Mouse (Mus musculus) spleen, adult 2 months (tissue): Measurements from ENCODE around the gene Rrp1b. TPM values are rescaled to one million over a fixed set of nuclear protein-coding genes. Genes with fewer than 3 reads are reported as not detected.
A peak's percentile ranks its signal among the peaks of the same experiment; 100 is the strongest.
"Not testable (repeated sequence)": the region's sequence is repeated elsewhere in the genome, so short reads cannot be mapped to it uniquely, and the experiment has no call there.

Experiments used
- DNase-seq, 2 experiments: peaks; one replicate each; pipeline versions ENCODE4 v3.0.0 to v3.0.0-alpha.2; 2012 to 2021; ENCODE audit warnings: low spot score in 2 of 2, low read depth in 1 of 2
- H3K27ac ChIP-seq: fragments of 200-500 bp; 2 replicates; pipeline ENCODE4 v1.5.1; 2012; ENCODE audit warnings: low read length, inconsistent platforms; ENCODE audit not compliant: insufficient read depth
- H3K27me3 ChIP-seq: fragments of 200-500 bp; 2 replicates; pipeline ENCODE4 v1.6.1; 2012; ENCODE audit warnings: mild to moderate bottlenecking, moderate library complexity, low read length, inconsistent platforms; ENCODE audit not compliant: control insufficient read depth, insufficient read depth
- H3K36me3 ChIP-seq: fragments of 200-500 bp; 2 replicates; pipeline ENCODE4 v1.6.1; 2012; ENCODE audit warnings: mild to moderate bottlenecking, low read length, inconsistent platforms; ENCODE audit not compliant: control insufficient read depth, insufficient read depth
- H3K4me1 ChIP-seq: fragments of 200-500 bp; 2 replicates; pipeline ENCODE4 v1.6.1; 2011; ENCODE audit warnings: inconsistent platforms; ENCODE audit not compliant: control insufficient read depth, insufficient read depth, insufficient read length
- H3K4me3 ChIP-seq: fragments of 200-500 bp; 2 replicates; pipeline ENCODE4 v1.5.1; 2011; ENCODE audit warnings: mild to moderate bottlenecking, inconsistent platforms; ENCODE audit not compliant: insufficient read depth, insufficient read length; ENCODE audit errors: extremely low read depth
- CTCF ChIP-seq: fragments of 200-500 bp; IDR thresholded peaks from 2 replicates; pipeline ENCODE4 v1.5.1; 2011; ENCODE audit warnings: mild to moderate bottlenecking, inconsistent platforms; ENCODE audit not compliant: insufficient read depth, insufficient read length, insufficient replicate concordance; ENCODE audit errors: extremely low read depth
- POLR2A ChIP-seq: fragments of 200-500 bp; IDR thresholded peaks from 2 replicates; pipeline ENCODE4 v1.6.1; 2011; ENCODE audit warnings: low read depth, low read length, inconsistent platforms
- WGBS: fragments of 180-500 bp; shearing (Covaris S2); methylation state at CpG from one replicate; pipeline ENCODE4 v1.1.7; 2018; 5-methylcytosine and 5-hydroxymethylcytosine counted together
- polyA plus RNA-seq: library from polyadenylated mRNA; depleted of rRNA; stranded (reverse); fragments of >200 nt; gene quantifications from 2 replicates; pipeline ENCODE4 v1.2.3, GENCODE M21; 2012

Gene Rrp1b
- polyA plus RNA-seq, 1 experiment = 9.4 TPM

DNA sequence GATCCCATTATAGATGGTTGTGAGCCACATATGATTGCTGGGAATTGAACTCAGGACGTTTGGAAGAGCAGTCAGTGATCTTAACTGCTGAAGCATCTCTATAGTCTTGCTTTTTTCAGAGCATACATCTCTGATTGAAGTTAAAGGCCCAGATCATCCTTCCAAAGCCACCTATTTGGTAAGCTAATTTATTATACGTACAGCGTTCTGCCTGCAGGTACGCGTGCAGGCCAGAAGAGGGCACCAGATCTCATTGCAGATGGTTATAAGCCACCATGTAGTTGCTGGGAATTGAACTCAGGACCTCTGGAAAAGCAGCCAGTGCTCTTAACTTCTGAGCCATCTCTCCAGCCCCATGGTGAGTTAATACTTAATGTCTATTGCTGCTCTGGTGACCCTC lies 57.0 kb downstream of the Rrp1b start:
- Histone ChIP-seq H3K27ac (no peak overlapping the region), H3K27me3 (no peaks in the 10 kb centered on the region), H3K4me3 (no peak overlapping the region), H3K4me1 (peaks cover 4% of the 10 kb centered on the region; the same call in 1 of the 2 replicates), H3K36me3 (no peaks in the 10 kb centered on the region)
- 89% methylated on average over 5 of the region's 5 CpGs for WGBS
- TF ChIP-seq CTCF = no peak
- TF ChIP-seq POLR2A = no peak
- no peak for DNase-seq

DNA sequence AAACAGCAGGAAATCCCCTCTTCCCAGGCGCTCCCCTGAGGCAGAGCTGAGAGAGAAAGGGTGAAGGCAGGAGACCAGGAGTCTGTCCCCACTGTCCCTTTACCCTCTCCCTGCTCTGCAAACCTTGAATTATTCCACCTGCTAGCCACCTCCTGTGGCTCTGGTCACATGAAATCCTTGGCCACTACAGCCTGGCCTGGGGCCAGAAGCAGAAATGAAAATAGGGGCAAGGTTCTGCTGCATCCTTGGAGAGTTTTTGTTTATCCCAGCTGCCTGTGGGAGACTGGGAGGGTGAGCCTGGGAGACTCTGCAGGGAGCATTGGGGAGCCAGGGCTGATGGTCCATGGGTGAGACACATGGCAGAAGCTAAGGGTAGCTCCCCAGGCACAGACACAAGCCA lies 61.8 kb downstream of the Rrp1b start:
- 52% methylated on average over 1 of the region's 1 CpGs for WGBS
- DNase-seq = no peak
- Histone ChIP-seq H3K27ac (no peak overlapping the region), H3K4me3 (no peak overlapping the region), H3K36me3 (no peaks in the 10 kb centered on the region), H3K4me1 (peaks cover 6% of the 10 kb centered on the region), H3K27me3 (peaks cover 6% of the 10 kb centered on the region; the same call in 1 of the 2 replicates)
- TF ChIP-seq POLR2A (no peak), CTCF (no peak)

DNA sequence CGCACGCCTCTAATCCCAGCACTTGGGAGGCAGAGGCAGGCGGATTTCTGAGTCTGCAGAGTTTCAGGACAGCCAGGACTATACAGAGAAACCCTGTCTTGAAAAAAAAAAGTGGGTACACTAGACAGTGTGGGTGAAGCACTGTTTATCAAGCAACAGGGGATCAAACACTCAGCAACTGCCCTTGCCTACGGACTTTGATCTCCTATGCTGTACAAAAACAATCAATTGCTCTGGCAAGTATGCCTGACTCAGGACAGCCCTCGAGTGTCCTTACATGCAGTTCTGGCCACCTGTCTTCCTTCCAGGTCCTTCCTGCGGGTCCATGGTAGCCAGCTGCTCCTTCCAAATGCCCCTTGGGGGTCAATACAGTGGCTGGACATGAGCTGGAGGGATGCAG lies 63.0 kb downstream of the Rrp1b start:
- DNase-seq, H3K27ac ChIP-seq, H3K4me3 ChIP-seq, H3K27me3 ChIP-seq, H3K36me3 ChIP-seq, H3K4me1 ChIP-seq: not testable (repeated sequence)
- WGBS = 90% methylated on average over 6 of the region's 6 CpGs

DNA sequence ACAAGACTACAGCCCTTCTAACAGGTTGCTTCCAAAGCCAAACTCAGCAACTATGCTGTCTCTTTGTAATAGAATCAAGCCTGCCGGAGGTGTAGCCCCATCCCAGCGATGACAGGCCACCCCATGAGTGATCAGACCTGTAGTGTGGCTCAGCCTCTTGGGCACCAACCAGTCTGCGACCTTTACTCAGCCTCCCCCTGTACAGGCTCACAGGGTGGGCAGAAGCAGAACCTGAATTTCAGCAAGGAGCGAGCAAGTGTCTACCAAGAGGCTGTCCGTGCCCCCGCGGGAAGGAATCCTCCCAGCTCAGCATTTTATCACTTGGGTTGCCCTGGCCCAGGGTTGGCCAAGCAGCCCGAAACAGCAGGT lies 63.7 kb downstream of the Rrp1b start:
- TF ChIP-seq CTCF (no peak), POLR2A (no peak)
- peaks cover 6% of the 10 kb centered on the region; the same call in 1 of the 2 replicates for H3K27me3 ChIP-seq
- DNase-seq = no peak
- no peak overlapping the region for H3K27ac ChIP-seq
- 58% methylated on average over 8 of the region's 8 CpGs for WGBS
- no peak overlapping the region for H3K4me3 ChIP-seq
- H3K36me3 ChIP-seq = no peaks in the 10 kb centered on the region
- H3K4me1 ChIP-seq = peaks cover 6% of the 10 kb centered on the region

DNA sequence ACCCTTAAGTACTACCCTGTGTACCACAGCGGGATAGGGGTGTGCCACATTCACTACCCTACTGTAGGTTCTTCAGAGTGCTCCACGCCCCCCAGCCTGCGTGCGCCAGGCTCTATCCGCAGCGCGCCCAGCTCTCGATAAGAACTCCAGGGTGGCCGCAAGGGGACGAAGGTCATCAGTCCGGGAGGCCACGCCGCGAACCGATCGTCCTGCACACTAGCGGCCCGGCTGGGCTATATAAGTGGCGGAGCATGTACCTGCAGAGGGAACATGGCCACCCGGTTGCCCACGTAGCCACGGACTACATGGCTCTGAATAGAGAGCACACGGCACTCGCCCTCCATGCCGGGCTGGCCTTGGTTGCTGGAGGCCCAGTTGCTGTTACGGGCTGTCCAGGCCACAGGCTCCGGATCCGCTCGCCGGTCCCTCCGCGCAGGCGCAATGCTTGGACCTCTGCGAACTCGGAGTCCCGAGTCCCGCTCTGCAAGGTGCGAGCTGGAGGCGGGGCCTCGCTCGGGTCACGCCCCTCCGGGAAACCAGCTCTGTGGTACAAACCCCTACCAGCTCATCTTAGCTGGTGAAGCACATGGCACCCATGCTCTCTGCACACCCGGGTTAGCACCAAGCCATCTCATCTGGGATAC lies 64.2 kb downstream of the Rrp1b start:
- TF ChIP-seq POLR2A (no peak), CTCF (no peak)
- Histone ChIP-seq H3K27me3 (peaks cover 6% of the 10 kb centered on the region; the same call in 1 of the 2 replicates), H3K36me3 (no peaks in the 10 kb centered on the region), H3K4me1 (peaks cover 6% of the 10 kb centered on the region), H3K4me3 (peak overlapping the region; percentile 48; the same call in 1 of the 2 replicates), H3K27ac (no peak overlapping the region)
- WGBS = 6% methylated on average over 44 of the region's 44 CpGs
- peak in 1 of 2 experiments; percentile 38 for DNase-seq

DNA sequence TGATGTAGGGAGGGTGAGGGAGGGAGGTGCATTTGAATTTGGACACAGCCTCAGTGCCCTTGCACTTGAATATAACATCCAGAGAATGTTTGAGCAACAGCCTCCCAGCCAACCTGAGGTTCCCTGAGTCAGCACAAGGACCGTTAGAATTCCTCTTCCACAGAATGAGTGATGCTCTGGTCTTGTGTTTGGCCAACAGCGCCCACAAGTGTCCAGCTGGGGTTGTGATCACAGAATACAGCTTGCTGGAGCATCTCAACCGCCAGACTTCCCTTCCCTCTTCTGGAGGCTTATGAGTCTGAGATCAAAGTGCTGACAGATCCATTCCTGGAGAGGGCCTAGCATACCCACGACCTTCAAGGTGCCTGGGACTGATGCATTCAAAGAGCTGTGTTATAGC lies 67.2 kb downstream of the Rrp1b start:
- Histone ChIP-seq H3K4me3 (no peak overlapping the region), H3K27me3 (peaks cover 6% of the 10 kb centered on the region; the same call in 1 of the 2 replicates), H3K4me1 (peaks cover 6% of the 10 kb centered on the region), H3K27ac (no peak overlapping the region), H3K36me3 (no peaks in the 10 kb centered on the region)
- 54% methylated on average over 4 of the region's 4 CpGs for WGBS
- DNase-seq = no peak
- no peak for TF ChIP-seq CTCF

DNA sequence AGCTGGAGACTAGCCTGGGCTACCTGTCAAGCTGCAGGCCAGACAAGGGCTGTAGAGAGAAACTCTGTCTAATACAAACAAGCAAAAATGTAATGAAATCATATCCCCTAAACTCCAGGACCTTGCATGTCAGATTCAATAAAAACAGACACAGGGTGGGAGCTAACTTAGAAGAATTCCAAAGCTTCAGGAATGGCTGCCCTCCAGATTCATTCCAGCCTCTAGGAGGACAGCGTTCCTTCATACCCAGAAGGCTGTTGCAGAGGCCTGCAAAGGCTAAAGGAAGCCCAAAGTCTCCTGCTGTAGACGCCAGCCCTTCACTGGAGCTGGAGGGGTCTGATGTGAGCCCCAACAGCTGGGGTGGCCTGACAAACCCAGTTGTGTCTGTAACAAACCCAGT lies 70.5 kb downstream of the Rrp1b start:
- TF ChIP-seq POLR2A = no peak
- TF ChIP-seq CTCF = no peak
- Histone ChIP-seq H3K4me1 (no peaks in the 10 kb centered on the region), H3K4me3 (no peak overlapping the region), H3K27me3 (no peaks in the 10 kb centered on the region), H3K36me3 (no peaks in the 10 kb centered on the region), H3K27ac (no peak overlapping the region)
- no peak for DNase-seq
- 81% methylated on average over 2 of the region's 2 CpGs for WGBS
